Mouse (Mus musculus) ES-Bruce4 (cell line): ENCODE data around the gene Nolc1.

Source experiments
- CTCF ChIP-seq: IDR thresholded peaks from one replicate; pipeline ENCODE4 v1.8.1; 2011; ENCODE audit warnings: low read depth, low read length
- EP300 ChIP-seq: IDR thresholded peaks from 2 replicates; pipeline ENCODE4 v1.6.1; 2011; ENCODE audit warnings: low read depth, low read length; ENCODE audit not compliant: insufficient read depth
- POLR2A ChIP-seq: IDR thresholded peaks from one replicate; pipeline ENCODE4 v1.8.1; 2011; ENCODE audit warnings: low read length; ENCODE audit not compliant: insufficient read depth

DNA sequence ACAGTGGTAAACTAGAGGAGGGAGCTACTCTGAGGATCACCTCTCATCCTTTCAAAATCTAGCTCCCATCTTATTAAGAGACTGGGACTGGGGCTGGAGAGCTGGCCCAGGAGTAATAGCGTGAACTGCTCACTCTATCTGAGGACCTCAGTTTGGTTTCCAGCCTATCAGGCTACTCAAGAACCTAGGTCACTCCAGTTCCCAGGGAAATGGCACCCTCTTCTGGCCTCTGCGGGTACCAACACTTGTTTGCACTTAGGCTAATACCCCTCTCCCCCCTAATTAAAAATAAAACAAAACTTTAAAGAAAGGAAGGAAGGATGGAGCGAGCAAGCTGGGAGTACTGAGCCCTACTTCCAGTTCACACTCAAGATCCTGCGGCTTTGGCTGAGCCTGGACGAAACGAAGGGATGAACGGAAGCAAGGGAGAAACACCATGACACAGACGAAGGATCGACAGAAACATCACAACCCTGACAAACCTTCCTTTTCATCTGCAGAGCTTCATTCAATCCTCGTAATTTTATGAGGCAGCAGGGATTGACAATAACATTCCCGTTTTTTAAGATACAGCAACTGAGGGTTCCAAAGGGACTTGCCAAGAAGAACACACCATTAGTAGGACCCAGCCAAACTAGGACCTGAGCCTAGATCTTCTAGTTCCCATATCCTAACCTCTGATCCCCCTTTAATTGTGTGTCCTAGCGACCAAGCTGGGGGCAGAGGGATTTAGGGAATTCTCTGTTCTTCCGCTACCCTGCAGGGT lies 39.0 kb upstream of the Nolc1 start:
- TF ChIP-seq CTCF (peak; percentile 52), POLR2A (no peak), EP300 (no peak)
